Mouse (Mus musculus): ENCODE data around the gene Stpg3. TPM values are rescaled to one million over a fixed set of nuclear protein-coding genes. Genes with fewer than 3 reads are reported as not detected.

Stpg3 gene
- total RNA-seq, 2 experiments from 2014 or later = not detected

DNA sequence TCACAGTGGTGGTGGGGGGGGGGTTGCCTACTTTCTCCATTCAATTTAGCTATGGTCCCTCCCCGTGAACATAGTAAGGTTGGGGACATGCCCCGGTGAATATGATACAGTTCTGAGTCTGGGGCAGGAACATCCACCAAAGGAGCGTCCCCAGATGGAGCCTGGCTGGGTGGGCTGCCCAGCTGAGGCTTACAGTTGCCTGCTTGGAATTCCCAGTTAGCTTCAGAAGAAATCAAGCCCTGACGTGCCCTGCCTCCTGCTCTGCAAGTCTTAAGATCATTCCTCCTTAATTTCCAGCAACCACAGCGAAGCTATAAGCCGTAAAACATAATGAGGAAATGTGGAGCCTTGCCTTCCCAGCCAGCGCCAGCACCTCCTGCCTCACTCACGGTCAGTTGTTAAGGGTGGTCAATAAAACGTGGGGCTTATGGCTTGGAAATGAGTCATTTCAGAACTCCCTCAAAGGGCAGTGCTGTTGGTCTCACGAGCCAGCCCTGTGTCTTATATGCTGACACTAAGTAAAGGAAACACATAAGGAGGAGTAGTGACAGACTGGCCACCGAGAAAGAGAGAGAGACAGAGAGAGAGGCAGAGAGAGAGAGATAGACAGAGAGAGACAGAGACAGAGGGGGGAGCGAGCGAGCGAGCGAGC is 34.7 kb downstream of the Stpg3 start:
- DNase-seq = no peak

DNA sequence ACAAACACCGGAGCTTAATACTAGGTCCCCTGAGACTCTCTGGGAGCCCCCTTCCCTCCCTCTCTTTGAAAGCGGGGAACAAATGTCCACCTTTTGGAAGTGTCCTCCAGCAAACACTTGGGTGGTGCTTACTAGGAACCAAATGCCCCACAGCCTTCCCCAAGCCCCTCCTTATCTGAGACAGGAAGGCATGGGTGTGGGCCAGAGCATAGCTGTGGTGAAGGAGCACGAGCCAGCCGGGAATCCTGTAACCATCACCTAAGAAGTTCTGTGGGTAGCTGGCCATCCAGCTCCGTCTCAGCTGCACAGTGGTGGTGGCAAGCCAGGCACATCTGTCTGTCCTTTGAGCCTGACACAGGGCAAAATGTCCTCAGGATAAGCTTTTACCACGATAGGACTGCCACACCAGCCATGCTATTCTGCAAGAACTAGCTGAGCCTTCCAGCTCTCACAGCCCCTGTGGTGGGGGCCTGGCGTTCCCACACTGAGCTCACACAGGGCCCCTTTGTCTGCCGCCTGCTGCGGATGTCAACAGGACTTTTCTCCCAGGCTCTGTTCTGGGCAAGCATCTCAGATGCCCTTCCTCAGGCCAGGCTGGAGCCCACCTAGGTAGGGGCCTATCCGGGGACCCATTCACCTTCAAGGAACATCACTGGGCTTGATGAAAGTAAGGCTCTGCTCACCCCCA is 36.0 kb downstream of the Stpg3 start:
- DNase-seq = peak in 1 of 2 experiments; percentile 54

DNA sequence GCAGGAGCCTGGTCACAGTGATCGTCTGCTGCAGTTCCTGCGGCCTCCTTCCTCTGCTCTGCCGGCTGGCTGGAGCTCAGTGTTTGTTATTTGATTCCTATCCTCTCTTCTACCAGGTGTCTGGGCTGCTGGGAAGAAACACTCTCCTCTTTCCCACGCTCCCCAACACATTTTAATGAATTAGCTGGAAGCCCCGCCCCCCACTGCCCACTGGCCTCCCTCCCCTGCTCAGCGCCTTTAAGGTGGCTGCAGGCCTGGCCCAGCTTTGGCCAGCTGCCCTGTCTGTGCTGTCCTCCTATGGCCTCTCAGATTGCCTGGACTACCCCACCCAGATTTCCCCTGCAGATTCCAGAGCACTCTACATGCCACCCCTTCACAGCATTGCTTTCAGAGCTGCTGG is 36.8 kb downstream of the Stpg3 start:
- peak in 1 of 2 experiments; percentile 74 for DNase-seq

DNA sequence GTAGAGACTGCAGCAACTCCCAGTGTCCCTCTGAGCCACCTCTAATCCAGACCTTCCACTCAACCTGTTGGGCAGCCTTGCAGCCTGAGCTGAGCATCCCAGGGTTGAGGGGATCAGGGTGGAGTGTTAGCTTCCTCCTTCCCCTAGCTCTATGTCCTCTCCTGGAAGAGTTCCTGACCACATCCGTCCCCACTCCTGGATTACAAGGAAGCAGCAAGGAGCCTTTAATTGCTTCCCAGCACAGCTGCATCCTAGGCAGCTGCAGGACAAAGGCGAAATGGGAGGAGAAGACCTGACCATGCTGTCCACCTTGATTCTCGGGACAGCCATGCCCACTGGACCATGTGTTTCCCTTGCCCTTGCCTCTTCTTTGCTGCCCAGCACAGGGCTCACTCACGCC is 37.4 kb downstream of the Stpg3 start:
- peak in 1 of 2 experiments; percentile 54 for DNase-seq

DNA sequence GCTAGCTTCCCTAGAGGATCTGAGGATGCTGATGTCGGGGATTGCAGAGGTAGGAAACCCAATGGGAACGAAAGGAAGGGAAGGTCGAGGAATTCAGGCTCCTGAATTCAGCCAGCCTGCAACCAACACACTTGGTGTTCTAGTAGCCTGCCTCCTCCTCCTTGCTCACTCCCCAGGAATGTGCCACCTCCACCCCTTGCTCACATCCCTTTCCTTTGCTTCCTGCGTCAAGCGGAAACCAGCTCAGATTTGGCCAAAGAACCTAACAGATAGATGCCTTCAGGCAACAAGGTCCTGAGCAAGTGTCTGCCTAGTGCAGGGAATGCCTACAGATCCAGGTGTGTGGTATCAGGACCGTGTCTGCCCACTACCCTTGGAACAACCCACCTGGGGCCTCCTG is 37.9 kb downstream of the Stpg3 start:
- peak in 1 of 2 experiments; percentile 81 for DNase-seq

DNA sequence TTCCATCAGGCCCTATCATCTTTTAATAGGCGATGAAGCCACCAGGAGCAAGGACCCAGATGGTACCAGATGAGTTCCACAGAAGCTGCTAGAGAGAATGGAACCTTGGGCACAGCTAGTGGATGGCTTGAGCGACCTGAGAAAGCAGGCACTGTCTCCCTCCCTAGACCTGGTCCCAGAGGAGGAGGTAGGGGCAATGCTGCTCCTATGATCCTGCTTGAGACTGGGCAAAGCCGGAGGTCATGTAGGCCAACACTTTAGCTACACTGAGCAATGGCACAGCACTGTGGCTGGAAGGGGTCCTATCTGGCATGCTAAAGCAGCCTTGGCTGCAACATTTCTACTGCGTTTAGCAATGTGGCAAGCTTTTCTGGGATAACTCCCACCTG is 38.8 kb downstream of the Stpg3 start:
- DNase-seq = no peak

DNA sequence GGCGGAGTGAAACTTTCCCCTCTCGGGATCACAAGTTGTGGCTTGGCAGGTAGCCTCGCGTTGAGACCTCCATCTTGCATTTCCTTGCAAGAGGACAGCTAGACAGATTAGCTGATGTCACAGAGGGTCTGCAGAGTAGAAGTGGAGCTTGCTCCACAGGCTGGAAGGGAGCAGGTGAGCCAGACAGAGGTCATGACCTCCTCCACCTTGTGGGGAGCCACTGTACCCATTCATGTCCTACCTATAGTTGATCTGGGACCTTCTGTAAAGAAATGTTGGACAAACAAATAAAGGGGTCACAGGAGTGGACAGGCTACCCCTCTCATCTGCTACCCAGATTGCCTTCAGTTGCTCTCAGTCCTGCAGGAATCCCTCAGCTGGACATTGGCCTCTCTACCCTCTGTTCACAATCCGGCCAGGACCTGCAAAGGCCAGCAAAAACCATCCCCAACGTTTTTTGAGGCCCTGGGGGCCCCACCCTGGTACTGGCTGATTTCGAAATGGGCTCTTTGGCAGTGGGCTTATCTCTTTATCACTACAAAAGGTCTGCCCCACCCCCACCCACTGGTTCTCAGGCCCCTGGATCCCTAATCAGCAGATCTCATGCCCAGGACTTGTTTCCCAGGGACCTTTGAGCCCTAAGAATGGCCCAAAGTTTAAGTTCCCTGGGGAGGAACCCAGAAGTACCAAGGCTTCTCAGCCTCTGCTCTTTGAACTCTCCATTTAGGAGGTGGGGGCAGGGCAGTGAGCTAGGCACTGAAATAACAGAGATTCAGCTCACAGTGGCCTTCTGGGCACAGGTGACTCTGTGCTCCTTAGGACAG is 39.4 kb downstream of the Stpg3 start:
- DNase-seq = no peak

DNA sequence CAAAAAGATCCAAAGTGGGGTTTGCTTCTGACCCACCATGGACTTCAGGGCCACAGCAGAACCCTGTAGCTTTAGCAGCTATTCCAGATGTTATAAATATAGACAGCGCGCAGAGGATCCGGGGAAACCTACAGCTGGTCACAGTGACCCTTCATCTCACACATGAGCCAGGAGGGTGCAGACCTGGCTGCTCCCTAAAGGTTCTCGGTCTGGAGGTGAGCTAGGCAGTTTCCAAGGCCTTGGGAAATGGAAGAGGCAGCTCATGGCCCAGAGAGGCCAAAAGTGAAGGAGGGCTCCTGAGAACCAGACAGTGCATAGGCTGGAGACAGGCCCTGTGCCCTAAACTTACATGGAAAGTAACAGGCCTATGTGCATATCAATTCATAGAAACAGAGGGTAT is 40.6 kb downstream of the Stpg3 start:
- no peak for DNase-seq

DNA sequence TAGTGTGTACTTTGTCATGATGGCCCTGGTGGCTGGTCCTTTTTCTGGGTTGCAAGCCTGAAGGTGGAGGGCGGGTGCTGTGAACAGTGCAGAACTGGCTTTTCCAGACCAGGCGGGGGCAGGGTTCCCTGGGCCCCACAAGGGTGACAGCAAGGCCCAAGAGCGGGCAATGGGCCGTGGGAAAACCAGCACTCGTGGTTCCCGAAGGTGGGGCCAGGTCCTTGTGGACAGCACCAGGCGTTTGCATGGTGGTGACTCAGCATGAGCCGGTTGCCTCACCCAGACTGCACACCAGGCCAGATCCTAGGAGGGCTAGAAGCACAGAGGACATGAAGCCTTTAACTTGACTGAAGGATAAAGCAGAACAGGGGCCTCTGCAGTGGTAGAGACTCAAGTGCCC is 41.8 kb downstream of the Stpg3 start:
- no peak for DNase-seq

DNA sequence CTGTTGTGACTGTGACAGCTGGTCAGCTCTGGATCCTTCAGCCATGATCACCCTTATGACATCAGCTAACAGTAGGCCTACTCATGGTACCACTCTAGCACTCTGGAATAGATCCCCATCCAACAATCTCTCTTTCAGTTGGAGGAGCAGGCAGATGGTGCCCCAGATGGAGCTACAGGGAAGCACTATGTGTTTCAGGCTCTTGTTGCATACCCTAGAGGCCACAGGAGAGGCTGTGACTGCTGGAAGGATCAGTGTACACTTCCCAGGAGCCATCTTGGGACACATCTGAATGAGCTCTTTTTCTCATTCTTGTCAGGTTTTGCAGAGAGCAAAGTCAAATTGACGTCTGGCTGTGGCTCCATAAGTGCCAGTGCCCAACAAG is 42.7 kb downstream of the Stpg3 start:
- DNase-seq = no peak

DNA sequence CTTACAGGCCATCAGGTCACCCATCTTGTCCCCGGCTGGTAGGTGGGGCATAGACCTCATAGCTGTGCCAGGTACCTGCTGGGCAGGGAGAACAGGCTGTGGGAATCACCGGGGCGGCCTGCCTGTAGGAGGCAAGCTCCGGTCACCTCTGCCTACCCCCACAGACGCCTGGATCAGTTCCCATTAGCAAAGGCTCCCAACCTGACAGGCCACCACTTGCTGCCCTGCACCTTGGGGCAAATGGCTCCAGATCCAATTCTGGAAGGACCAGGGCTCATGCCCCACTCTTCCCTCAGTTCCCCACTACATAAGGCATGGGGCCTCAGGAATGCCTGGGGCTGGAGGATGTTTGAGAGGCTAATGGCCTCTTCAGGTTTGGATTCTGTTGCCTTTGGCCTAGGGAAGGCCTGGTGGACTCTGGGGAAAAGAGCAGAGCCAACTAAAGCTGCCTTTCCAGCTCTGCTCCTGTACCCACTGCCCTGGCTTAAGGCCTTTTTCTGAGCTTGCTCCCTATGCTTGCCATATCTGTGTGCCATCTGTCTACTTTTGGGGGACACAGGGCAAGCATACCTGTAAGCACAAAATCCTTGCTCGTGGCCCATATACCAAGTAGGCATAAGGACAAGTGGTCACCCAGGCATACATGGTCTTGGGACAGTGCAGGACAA is 43.2 kb downstream of the Stpg3 start:
- no peak for DNase-seq

DNA sequence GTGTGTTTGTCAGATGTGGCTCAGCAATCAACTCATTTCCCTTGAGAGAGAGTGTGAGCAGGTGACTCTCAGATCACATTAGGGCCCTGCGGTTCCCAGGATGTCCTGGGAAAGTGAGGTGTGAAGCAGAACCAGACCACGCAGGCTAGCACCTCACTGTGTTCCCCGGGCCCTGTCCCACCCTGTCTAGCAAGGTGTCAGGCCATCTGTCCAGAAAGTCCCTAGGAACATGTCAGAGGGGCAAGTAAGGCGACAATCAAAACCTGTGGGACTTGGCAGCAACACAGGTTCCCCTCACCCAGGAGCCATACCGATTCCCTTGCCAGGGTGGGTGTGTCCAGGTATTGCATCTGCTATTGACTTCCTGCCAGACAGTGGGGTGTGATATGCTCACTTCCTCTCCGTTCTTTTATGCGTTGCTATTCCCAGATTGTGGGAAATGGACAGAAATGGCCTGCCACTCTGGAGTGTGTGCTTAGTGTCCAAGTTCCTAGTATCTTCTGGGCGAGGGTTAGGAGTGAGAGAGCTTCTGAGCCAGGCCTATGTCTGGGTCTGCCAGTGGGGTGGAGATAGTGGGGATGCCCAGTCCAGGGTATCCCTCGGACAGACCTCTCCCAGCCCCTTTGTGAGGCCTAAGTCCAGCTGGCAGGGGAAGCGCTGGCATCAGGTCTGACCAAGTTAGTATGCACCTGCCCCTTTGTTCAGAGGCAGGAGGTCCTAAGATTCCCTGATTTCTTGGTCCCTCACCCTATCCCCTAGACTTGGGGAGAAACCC is 43.9 kb downstream of the Stpg3 start:
- peak in 1 of 2 experiments; percentile 49 for DNase-seq

DNA sequence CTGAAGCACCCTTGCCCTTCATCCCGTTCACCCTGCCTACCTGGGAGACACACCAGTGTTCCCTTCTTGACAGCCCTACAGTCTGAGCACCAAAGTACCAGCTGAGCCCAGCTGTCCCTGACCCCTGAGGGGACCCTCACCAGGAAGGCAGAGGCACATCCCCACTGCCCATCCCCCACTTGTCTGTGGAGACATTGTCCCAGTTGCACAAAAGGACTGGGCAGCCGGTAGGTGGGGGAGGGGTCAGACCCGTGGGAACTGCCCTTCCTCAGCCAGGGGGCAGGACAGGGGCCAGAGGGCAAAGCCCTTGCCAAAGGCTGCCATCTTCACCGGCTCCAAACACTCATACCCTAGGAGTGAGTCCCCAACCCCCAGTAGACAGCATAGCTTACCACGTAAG is 44.7 kb downstream of the Stpg3 start:
- DNase-seq = no peak

DNA sequence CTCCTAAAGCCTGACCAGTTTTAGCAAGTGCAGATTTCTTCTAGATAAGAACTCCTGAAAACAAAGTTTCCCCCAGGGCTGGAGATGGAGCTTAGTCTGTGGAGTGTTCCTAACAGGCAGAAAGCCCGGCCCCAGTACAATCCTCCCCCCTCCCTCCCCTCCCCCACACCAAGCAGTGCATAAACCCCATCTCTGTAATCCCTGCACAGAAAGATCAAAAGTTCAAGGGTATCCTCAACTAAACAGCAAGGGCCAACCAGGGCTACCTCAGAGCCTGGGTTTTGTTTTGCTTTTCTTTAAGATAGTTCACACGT is 45.8 kb downstream of the Stpg3 start:
- no peak for DNase-seq

DNA sequence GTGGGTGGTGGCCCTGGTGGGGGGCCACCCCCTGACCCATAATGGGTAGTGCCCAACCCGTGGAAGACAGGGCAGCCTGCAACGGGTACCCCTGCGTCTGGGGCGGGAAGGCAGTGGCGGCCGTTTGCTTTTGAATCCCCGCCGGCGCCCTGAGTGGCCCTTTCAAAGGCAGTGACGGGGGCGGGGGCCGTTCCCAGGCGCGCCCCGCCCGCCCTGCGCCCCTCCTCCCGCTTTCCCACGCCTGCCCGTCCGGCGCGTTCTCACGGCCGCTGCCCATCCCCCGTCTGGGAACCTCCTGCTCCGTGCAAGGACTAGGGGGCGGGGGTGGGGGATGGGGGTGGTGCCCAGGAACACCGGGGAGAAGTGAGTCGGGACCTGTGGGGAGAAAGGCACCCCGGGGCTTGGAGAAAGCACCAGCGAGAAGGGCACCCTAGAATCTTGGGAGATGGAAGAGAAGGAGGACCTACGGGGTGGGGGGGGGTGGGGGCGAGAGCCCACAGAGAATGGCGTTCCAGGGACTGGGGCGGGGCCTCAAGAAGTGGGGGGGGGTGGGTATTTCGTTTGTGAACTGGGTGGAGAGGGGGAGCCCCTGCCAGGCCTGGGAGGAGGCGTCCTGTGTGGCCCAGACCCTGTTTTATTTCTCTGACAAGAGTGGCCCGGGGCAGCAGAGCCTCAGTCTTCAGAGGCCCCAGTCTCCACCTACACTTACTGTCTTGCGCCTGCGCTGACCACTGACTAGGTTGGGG is 46.3 kb downstream of the Stpg3 start:
- DNase-seq = peak; percentile 71 to 75

DNA sequence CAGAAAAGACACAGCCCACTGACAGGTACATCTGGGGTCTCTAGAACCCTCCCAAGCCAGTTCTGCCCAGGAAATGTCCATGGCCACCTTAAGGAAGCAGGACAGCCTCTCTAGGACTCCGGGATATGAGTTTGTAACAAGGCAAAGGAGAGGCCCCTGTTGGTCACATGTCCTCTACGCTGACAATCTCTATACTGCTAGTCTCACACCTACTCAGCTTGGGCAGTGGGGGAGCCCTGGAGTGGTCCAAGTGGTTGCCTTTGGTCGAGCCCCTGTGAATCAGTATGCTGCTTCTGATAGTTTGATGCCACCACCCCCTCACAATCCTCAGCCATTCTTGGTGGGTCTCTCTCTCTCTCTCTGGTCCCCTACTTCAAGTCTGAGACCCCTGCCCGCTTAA is 47.0 kb downstream of the Stpg3 start:
- no peak for DNase-seq

Other genes with a start within 250 kb of the Stpg3 start
- 100 to 1,000 TPM in 1 of 2 experiments, 10 to 100 TPM in 1; 96.3 to 114 TPM for gene Mrpl41, start 239.5 kb downstream of the Stpg3 start, total RNA-seq (2021)
- gene Pnpla7, start 238.6 kb downstream of the Stpg3 start, total RNA-seq (2021) = 10 to 100 TPM; 23.1 to 26.2 TPM
- gene Nsmf, start 160.3 kb downstream of the Stpg3 start, total RNA-seq (2021) = 10 to 100 TPM; 11.2 to 13.6 TPM
- not detected for gene Entpd8, start 134.3 kb downstream of the Stpg3 start, total RNA-seq (2021)
- not detected for gene Noxa1, start 119.5 kb downstream of the Stpg3 start, total RNA-seq (2021)
- 1 to 10 TPM; 6.9 to 8.3 TPM for gene Nrarp, start 33.9 kb downstream of the Stpg3 start, total RNA-seq (2021)
- gene Tor4a, start 17.8 kb downstream of the Stpg3 start, total RNA-seq (2021) = 1 to 10 TPM; 4.0 to 4.6 TPM
- 10 to 100 TPM; 40.8 to 45.8 TPM for gene Nelfb, start 3.1 kb downstream of the Stpg3 start, total RNA-seq (2021)
- gene Fam166a, start 4.1 kb upstream of the Stpg3 start, total RNA-seq (2021) = not detected
- gene Tubb4b, start 10.1 kb upstream of the Stpg3 start, total RNA-seq (2021) = 100 to 1,000 TPM; 289 to 308 TPM
- not detected for gene Slc34a3, start 19.7 kb upstream of the Stpg3 start, total RNA-seq (2021)
- gene Rnf224, start 22.1 kb upstream of the Stpg3 start, total RNA-seq (2021) = not detected
- 1 to 10 TPM; 1.5 to 1.7 TPM for gene Rnf208, start 27.6 kb upstream of the Stpg3 start, total RNA-seq (2021)
- gene Cysrt1, start 27.8 kb upstream of the Stpg3 start, total RNA-seq (2021) = not detected
- gene AL732309.1, start 32.2 kb upstream of the Stpg3 start, total RNA-seq (2021) = 1 to 10 TPM; 1.9 to 2.4 TPM
- 10 to 100 TPM; 14.8 to 15.2 TPM for gene Tmem203, start 40.8 kb upstream of the Stpg3 start, total RNA-seq (2021)
- gene Tprn, start 48.0 kb upstream of the Stpg3 start, total RNA-seq (2021) = 1 to 10 TPM; 7.4 to 7.7 TPM
- gene Ssna1, start 57.8 kb upstream of the Stpg3 start, total RNA-seq (2021) = 10 to 100 TPM; 38.2 to 42.6 TPM
- gene Anapc2, start 57.8 kb upstream of the Stpg3 start, total RNA-seq (2021) = 10 to 100 TPM; 35.3 to 38.8 TPM
- not detected for gene Tmem210, start 73.5 kb upstream of the Stpg3 start, total RNA-seq (2021)
- under 1 TPM in 1 of 2 experiments, not detected in 1; 0.23 TPM for gene Lrrc26, start 75.3 kb upstream of the Stpg3 start, total RNA-seq (2021)
- gene Grin1, start 104.5 kb upstream of the Stpg3 start, total RNA-seq (2021) = not detected
- gene Man1b1, start 117.7 kb upstream of the Stpg3 start, total RNA-seq (2021) = 10 to 100 TPM; 20.8 to 23.6 TPM
- gene Dpp7, start 141.7 kb upstream of the Stpg3 start, total RNA-seq (2021) = 1 to 10 TPM; 5.9 to 7.0 TPM
- gene Uap1l1, start 151.0 kb upstream of the Stpg3 start, total RNA-seq (2021) = 10 to 100 TPM; 10.3 to 11.8 TPM
- not detected for gene Sapcd2, start 157.7 kb upstream of the Stpg3 start, total RNA-seq (2021)
- gene Entpd2, start 181.2 kb upstream of the Stpg3 start, total RNA-seq (2021) = 10 to 100 TPM; 13.7 to 14.5 TPM
- gene Npdc1, start 184.7 kb upstream of the Stpg3 start, total RNA-seq (2021) = 10 to 100 TPM; 25.7 to 27.9 TPM
- 1 to 10 TPM in 1 of 2 experiments, not detected in 1; 1.1 TPM for gene Fut7, start 208.6 kb upstream of the Stpg3 start, total RNA-seq (2021)
- gene Abca2, start 214.1 kb upstream of the Stpg3 start, total RNA-seq (2021) = 10 to 100 TPM; 41.4 to 43.2 TPM
- gene Clic3, start 242.2 kb upstream of the Stpg3 start, total RNA-seq (2021) = 1 to 10 TPM in 1 of 2 experiments, under 1 TPM in 1; 0.82 to 1.7 TPM
- 10 to 100 TPM; 22.6 to 28.7 TPM for gene Paxx, start 246.5 kb upstream of the Stpg3 start, total RNA-seq (2021)